Mouse (Mus musculus) CH12.LX (cell line): ENCODE results near the gene Nlrp4f. TPM values are rescaled to one million over a fixed set of nuclear protein-coding genes. Genes with fewer than 3 reads are reported as not detected.
A peak's percentile ranks its signal among the peaks of the same experiment; 100 is the strongest.

Source experiments
- DNase-seq: peaks from one replicate; pipeline ENCODE4 v3.0.0-alpha.2; 2013; ENCODE audit errors: extremely low read depth
- H3K27ac ChIP-seq: 2 replicates; pipeline ENCODE4 v1.5.1; 2012; ENCODE audit warnings: low read depth, mild to moderate bottlenecking, control low read depth, moderate library complexity; ENCODE audit not compliant: insufficient read depth
- H3K27me3 ChIP-seq: replicated peaks from 2 replicates; pipeline ENCODE3; 2012; ENCODE audit warnings: inconsistent platforms
- H3K36me3 ChIP-seq, 2 experiments: replicated peaks in 1 of 2; 2 replicates each; pipeline versions ENCODE3 to v1.6.1; 2012; ENCODE audit warnings: inconsistent platforms in 1 of 2, low read length in 1 of 2, mild to moderate bottlenecking in 1 of 2, mixed read lengths in 1 of 2, moderate library complexity in 1 of 2; ENCODE audit not compliant: control insufficient read depth in 1 of 2, insufficient read depth in 1 of 2
- H3K4me1 ChIP-seq, 2 experiments: 2 replicates each; pipeline ENCODE4 v1.6.1; 2012; ENCODE audit warnings: inconsistent platforms in 1 of 2, moderate library complexity in 1 of 2; ENCODE audit not compliant: insufficient read depth in 2 of 2, control insufficient read depth in 1 of 2
- H3K4me2 ChIP-seq: 2 replicates; pipeline ENCODE4 v1.6.1; 2012; ENCODE audit warnings: low read depth, mild to moderate bottlenecking, control low read depth; ENCODE audit not compliant: poor library complexity, insufficient read depth, severe bottlenecking
- H3K4me3 ChIP-seq, 3 experiments: fragments of 150-350 bp in 1 of 3; sonication (generic) in 1 of 3; replicated peaks in 1 of 3; 2 replicates each; pipeline versions ENCODE3 to v1.5.1; 2011 to 2012; ENCODE audit warnings: low read depth in 2 of 3, low read length in 2 of 3, mild to moderate bottlenecking in 2 of 3, moderate library complexity in 2 of 3, control low read depth in 1 of 3, improper control_type of control experiment in 1 of 3, inconsistent platforms in 1 of 3, mixed read lengths in 1 of 3; ENCODE audit not compliant: poor library complexity in 1 of 3
- H3K79me2 ChIP-seq: replicated peaks from 2 replicates; pipeline ENCODE4 v1.6.1; 2012; ENCODE audit warnings: mild to moderate bottlenecking, moderate library complexity; ENCODE audit not compliant: control insufficient read depth, poor library complexity, insufficient read depth, severe bottlenecking; ENCODE audit errors: extremely low read depth
- H3K9ac ChIP-seq: 2 replicates; pipeline ENCODE4 v1.6.1; 2012; ENCODE audit warnings: low read depth, mild to moderate bottlenecking, control low read depth, moderate library complexity; ENCODE audit not compliant: insufficient read depth
- H3K9me3 ChIP-seq: replicated peaks from 2 replicates; pipeline ENCODE3; 2012; ENCODE audit warnings: low read length, inconsistent platforms, mixed read lengths
- CHD1 ChIP-seq: IDR thresholded peaks from 2 replicates; pipeline ENCODE4 v1.6.1; 2012; ENCODE audit warnings: low read depth, low read length, improper control_type of control experiment, inconsistent platforms
- CTCF ChIP-seq, 2 experiments: IDR thresholded peaks in 1 of 2; conservative IDR thresholded peaks in 1 of 2; 2 replicates each; pipeline ENCODE4 v1.5.1; 2011 to 2012; ENCODE audit warnings: low read depth in 2 of 2, low read length in 2 of 2, improper control_type of control experiment in 1 of 2, inconsistent platforms in 1 of 2, mild to moderate bottlenecking in 1 of 2, moderate library complexity in 1 of 2
- E2F4 ChIP-seq: IDR thresholded peaks from 2 replicates; pipeline ENCODE4 v1.6.1; 2011; ENCODE audit warnings: low read depth, low read length, improper control_type of control experiment; ENCODE audit not compliant: insufficient replicate concordance
- ELF1 ChIP-seq: IDR thresholded peaks from 2 replicates; pipeline ENCODE4 v1.6.1; 2014; ENCODE audit warnings: low read depth, mild to moderate bottlenecking, inconsistent platforms, low read length, improper control_type of control experiment
- EP300 ChIP-seq: IDR thresholded peaks from 2 replicates; pipeline ENCODE4 v1.6.1; 2011; ENCODE audit warnings: low read length, improper control_type of control experiment
- ETS1 ChIP-seq: conservative IDR thresholded peaks from 2 replicates; pipeline ENCODE4 v1.6.1; 2012; ENCODE audit warnings: low read depth, mild to moderate bottlenecking, inconsistent platforms, low read length, improper control_type of control experiment, moderate library complexity
- HCFC1 ChIP-seq: IDR thresholded peaks from 2 replicates; pipeline ENCODE4 v1.6.1; 2012; ENCODE audit warnings: low read depth, mild to moderate bottlenecking, inconsistent platforms, low read length, improper control_type of control experiment
- IRF4 ChIP-seq: IDR thresholded peaks from 2 replicates; pipeline ENCODE4 v1.6.1; 2014; ENCODE audit warnings: low read depth, mild to moderate bottlenecking, inconsistent platforms, low read length, improper control_type of control experiment
- JUN ChIP-seq: IDR thresholded peaks from 2 replicates; pipeline ENCODE4 v1.6.1; 2011; ENCODE audit warnings: low read depth, mild to moderate bottlenecking, low read length, improper control_type of control experiment, moderate library complexity; ENCODE audit not compliant: insufficient read depth
- KAT2A ChIP-seq: IDR thresholded peaks from 2 replicates; pipeline ENCODE4 v1.6.1; 2012; ENCODE audit warnings: low read length, improper control_type of control experiment, inconsistent platforms; ENCODE audit not compliant: insufficient replicate concordance
- MEF2A ChIP-seq: IDR thresholded peaks from 2 replicates; pipeline ENCODE4 v1.6.1; 2014; ENCODE audit warnings: low read depth, mild to moderate bottlenecking, inconsistent platforms, low read length, improper control_type of control experiment, borderline replicate concordance
- MYC ChIP-seq: IDR thresholded peaks from 2 replicates; pipeline ENCODE4 v1.6.1; 2011; ENCODE audit warnings: low read depth, mild to moderate bottlenecking, improper control_type of control experiment, low read length
- RAD21 ChIP-seq: IDR thresholded peaks from 2 replicates; pipeline ENCODE4 v1.6.1; 2011; ENCODE audit warnings: low read depth, mild to moderate bottlenecking, low read length, improper control_type of control experiment, moderate library complexity
- SMC3 ChIP-seq: IDR thresholded peaks from 2 replicates; pipeline ENCODE4 v1.6.1; 2011; ENCODE audit warnings: low read depth, low read length, improper control_type of control experiment
- TCF12 ChIP-seq: IDR thresholded peaks from 2 replicates; pipeline ENCODE4 v1.6.1; 2014; ENCODE audit warnings: low read depth, mild to moderate bottlenecking, inconsistent platforms, low read length, improper control_type of control experiment
- UBTF ChIP-seq: IDR thresholded peaks from 2 replicates; pipeline ENCODE4 v1.6.1; 2012; ENCODE audit warnings: low read depth, mild to moderate bottlenecking, inconsistent platforms, low read length, improper control_type of control experiment, moderate library complexity
- USF2 ChIP-seq: conservative IDR thresholded peaks from 2 replicates; pipeline ENCODE4 v1.6.1; 2011; ENCODE audit warnings: low read depth, low read length, improper control_type of control experiment
- ZC3H11A ChIP-seq: IDR thresholded peaks from 2 replicates; pipeline ENCODE4 v1.6.1; 2012; ENCODE audit warnings: low read depth, mild to moderate bottlenecking, inconsistent platforms, low read length, improper control_type of control experiment
- ZNF384 ChIP-seq: IDR thresholded peaks from 2 replicates; pipeline ENCODE4 v1.6.1; 2012; ENCODE audit warnings: low read depth, low read length, improper control_type of control experiment, inconsistent platforms
- dilution Hi-C: fragments of 300-500 bp; cut with MboI; formaldehyde crosslinking; loops from 2 replicates; pipeline ENCODE4 v1.14.3; 2020; ENCODE audit warnings: low sequenced_read_pairs; ENCODE audit not compliant: extremely low pct_unique_long_range_greater_than_20kb, extremely low pct_ligation_motif_present
- in situ Hi-C: fragments of 300-500 bp; cut with MboI; formaldehyde crosslinking; loops from 3 replicates; pipeline ENCODE4 v1.14.3; 2019; ENCODE audit warnings: low sequenced_read_pairs, low pct_ligation_motif_present, low pct_unique_long_range_greater_than_20kb, mixed read lengths
- polyA plus RNA-seq: library from polyadenylated mRNA; unstranded; fragments of >175 nt; gene quantifications from 2 replicates; pipeline ENCODE4 v1.2.1, GENCODE M21; 2012; ENCODE audit warnings: low read depth; ENCODE audit not compliant: insufficient read length
- total RNA-seq, 2 experiments: library from RNA; depleted of rRNA; stranded (reverse); fragments of 300-350 nt in 1 of 2; fragments of >200 nt in 1 of 2; gene quantifications; 2 replicates each; pipeline ENCODE4 v1.2.3; 2012 to 2014

Gene Nlrp4f
- total and polyA plus RNA-seq, 3 experiments, result 0.46 TPM; not detected in 2

GRCm38 (mm10) chr13:65176472-65177091, 29.2 kb downstream of the Nlrp4f start:
- H3K4me3 ChIP-seq, result no peak overlapping the region
- no peaks in the 10 kb centered on the region for H3K4me1 ChIP-seq
- no peak for DNase-seq
- H3K9ac ChIP-seq, result no peak overlapping the region
- H3K79me2 ChIP-seq, result no peaks in the 10 kb centered on the region
- dilution Hi-C loops (no loop called here), in situ Hi-C loops (loop anchor here (25.0 kb wide), 1 partner anchor 111 kb away; the partner anchor contains the start of gene Zfp369)
- TF ChIP-seq ZC3H11A (no peak), KAT2A (no peak), JUN (no peak)
- H3K36me3 ChIP-seq, result no peaks in the 10 kb centered on the region
- no peaks in the 10 kb centered on the region for H3K9me3 ChIP-seq
- H3K27ac ChIP-seq, result no peak overlapping the region
- peaks cover 2% of the 10 kb centered on the region for H3K27me3 ChIP-seq
- no peak overlapping the region for H3K4me2 ChIP-seq

GRCm38 (mm10) chr13:65175734-65176471, 29.9 kb downstream of the Nlrp4f start:
- H3K9ac ChIP-seq, result no peak overlapping the region
- no peaks in the 10 kb centered on the region for H3K4me1 ChIP-seq
- H3K4me3 ChIP-seq, result no peak overlapping the region
- no peak overlapping the region for H3K27ac ChIP-seq
- no peaks in the 10 kb centered on the region for H3K36me3 ChIP-seq
- in situ Hi-C loops, result loop anchor here (25.0 kb wide), 1 partner anchor 111 kb away; the partner anchor contains the start of gene Zfp369
- H3K79me2 ChIP-seq, result no peaks in the 10 kb centered on the region
- TF ChIP-seq MEF2A (no peak), SMC3 (peak; percentile 52), CHD1 (no peak), CTCF (conservative IDR thresholded peaks at IDR 0.05 in 1 of 2, IDR thresholded peaks at IDR 0.05 in 1 of 2; ENCODE audit: low read depth in 2 of 2, low read length in 2 of 2) (peak; percentile 57 to 61), RAD21 (peak; percentile 30)
- H3K27me3 ChIP-seq, result peaks cover 2% of the 10 kb centered on the region
- dilution Hi-C loops, result no loop called here
- no peaks in the 10 kb centered on the region for H3K9me3 ChIP-seq
- no peak overlapping the region for H3K4me2 ChIP-seq
- peak; percentile 59 for DNase-seq

DNA sequence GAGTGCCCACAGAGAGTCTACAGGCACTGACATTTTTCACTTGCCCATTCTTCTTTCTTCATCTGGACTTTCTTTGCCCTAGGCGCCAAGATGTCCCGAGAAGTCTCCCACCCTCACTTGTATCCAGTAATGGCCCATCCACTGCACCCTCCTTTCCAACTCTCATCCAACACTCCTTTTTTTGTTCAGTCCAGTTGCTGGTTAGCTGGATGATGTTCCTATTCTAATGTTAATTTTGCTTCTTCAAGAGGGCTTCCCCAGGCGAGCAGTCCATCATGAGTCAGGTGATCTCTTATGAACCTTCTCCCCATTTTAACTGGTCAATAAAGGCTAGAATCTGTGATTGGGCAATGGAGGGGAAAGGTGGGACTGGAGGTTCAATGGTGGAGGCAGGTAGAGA, 31.7 kb downstream of the Nlrp4f start:
- dilution Hi-C loops, result no loop called here

More for the DNA sequence above, 31.7 kb downstream of the Nlrp4f start:
- Histone ChIP-seq H3K27ac (no peak overlapping the region), H3K9me3 (no peaks in the 10 kb centered on the region), H3K36me3 (no peaks in the 10 kb centered on the region), H3K9ac (no peak overlapping the region), H3K79me2 (no peaks in the 10 kb centered on the region), H3K4me3 (no peak overlapping the region), H3K4me1 (no peaks in the 10 kb centered on the region), H3K4me2 (no peak overlapping the region), H3K27me3 (peaks cover 2% of the 10 kb centered on the region)
- DNase-seq, result no peak
- in situ Hi-C loops, result no loop called here
- TF ChIP-seq EP300 (no peak), USF2 (no peak), MYC (no peak), IRF4 (no peak), TCF12 (no peak), ETS1 (no peak), UBTF (no peak), ZNF384 (no peak), HCFC1 (no peak), JUN (no peak), ELF1 (no peak), E2F4 (no peak)
- TF ChIP-seq, all 38 proteins: peak for 0
